Mouse (Mus musculus): ENCODE results near the gene Yipf1.

Gene Yipf1

DNA sequence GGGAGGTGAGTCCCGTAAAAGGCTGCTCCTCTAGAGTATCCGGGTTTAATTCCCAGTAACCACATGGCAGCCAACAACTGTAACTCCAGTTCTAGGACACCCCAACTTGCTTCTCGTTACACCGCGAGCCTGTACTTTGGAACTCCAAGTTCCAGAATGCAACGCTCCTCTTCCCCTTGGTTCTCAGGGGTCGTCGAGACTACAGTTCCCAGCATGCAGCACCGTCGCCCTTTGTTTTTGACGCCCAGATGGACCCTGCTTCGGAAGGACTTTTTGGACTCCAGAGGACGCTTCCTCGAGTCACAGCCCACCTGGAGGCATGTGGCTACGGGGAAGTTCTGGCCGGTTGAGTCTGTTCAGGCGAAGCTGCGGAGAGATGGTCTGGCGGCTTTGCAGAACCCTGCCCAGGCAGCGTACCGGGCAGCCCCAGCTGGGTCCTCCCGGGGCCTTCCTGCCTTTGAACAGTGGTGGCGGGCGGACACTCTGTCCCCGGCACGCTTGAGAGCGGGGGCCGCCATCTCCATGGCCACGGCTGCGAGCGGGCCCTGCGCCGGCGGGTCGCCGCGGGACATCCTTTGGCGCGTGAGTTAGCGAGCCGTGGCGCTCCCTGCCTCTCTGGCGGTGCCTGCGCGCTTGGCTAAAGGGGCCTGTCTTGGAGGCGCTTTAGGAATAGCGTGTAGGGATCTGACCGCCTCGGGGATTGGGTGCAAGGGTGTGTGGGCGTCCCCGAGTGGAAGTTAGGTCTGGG is 53.6 kb downstream of the Yipf1 start, which contains the start of gene Ndc1:
Gene Ndc1 (plus strand): TSS at position 218 of the 748 bp plus-strand sequence.
- DNase-seq (ENCODE audit: low read depth, low spot score), result peak; percentile 77

- DNase-seq (ENCODE audit: low read depth, low spot score), result no peak
These were observed 58.1 kb downstream of the Yipf1 start for GRCm38 (mm10) chr4:107372304-107372703.

DNA sequence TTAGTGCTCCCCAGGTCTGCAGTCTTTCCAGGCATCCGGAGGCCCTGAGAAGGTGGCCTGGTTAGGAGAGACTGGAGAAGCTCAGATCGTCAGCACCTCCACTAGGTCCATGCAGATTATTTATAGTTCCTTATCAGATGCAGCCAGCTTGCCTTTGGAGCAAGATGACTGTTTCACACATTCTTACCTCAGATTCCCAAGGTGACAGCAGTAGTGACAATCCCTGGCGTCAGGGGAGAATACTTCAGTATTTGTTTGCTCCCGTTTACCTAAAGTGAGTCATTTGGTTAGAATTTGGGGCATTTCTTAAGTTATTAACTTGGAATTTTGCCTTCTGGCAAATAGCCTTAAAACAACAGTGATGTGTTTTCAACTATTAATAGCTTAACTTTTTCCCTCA is 60.5 kb downstream of the Yipf1 start:
- DNase-seq (ENCODE audit: low read depth, low spot score), result no peak

DNA sequence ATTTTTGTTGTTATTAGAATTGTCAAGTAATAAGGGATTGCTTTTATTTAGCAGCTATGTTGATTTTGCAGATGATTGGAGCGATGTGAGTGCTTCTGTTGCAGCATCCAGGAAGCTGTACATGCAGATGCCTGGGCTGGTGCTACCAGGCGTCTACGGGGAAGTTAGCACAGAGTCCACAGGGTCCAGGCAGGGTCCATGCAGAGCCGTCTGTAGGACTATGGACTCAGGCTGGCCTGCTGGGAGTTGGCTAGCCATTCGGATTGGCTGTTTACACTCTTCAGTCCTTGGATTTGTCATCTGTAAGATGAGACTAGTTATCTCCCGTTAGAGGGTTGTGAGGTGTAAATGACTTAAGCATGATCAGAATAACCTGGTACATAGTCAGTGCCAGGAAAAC is 64.8 kb downstream of the Yipf1 start:
- no peak for DNase-seq (ENCODE audit: low read depth, low spot score)

DNA sequence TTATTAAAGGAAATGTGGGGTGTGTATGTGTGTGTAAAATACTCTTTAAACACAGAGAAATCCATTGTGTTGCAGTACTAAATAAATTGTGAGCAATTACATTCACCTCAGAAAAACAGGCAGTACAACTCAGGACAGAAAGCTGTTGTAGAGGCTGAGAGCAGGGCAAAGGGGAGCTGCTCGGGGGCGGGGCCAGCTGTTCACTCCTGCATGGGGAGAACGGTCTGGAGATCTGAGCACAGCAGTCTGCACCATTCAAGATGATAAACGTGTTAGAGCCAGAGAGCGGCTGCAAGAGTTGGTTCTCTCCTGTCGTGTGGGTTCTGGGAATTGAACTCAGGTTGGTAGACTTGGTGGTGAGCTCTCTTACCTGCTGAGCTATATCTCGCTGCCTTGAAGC is 66.7 kb downstream of the Yipf1 start:
- DNase-seq (ENCODE audit: low read depth, low spot score), result no peak

- no peak for DNase-seq (ENCODE audit: low read depth, low spot score)
These were observed 72.9 kb downstream of the Yipf1 start for GRCm38 (mm10) chr4:107387038-107387437.

- no peak for DNase-seq (ENCODE audit: low read depth, low spot score)
These were observed 73.3 kb downstream of the Yipf1 start for GRCm38 (mm10) chr4:107387465-107387864.

DNA sequence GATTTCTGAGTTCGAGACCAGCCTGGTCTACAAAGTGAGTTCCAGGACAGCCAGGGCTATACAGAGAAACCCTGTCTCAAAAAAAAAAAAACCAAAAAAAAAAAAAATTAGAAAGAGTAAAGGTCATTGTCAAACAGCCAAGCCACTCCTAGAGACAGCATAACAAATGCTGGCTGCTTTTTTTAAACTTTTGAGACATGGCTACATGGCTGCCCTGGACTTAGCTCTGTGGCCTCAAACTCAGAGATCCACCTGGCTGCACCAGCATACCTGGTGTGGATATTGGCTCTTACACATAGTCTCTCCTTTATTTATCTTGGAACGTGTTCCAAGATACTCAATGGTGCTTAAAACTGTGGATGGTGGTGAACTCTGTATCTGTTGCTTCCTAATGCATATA is 74.1 kb downstream of the Yipf1 start:
- no peak for DNase-seq (ENCODE audit: low read depth, low spot score)

GRCm38 (mm10) chr4:107389345-107389744 is 75.2 kb downstream of the Yipf1 start:
- DNase-seq (ENCODE audit: low read depth, low spot score), result no peak

DNA sequence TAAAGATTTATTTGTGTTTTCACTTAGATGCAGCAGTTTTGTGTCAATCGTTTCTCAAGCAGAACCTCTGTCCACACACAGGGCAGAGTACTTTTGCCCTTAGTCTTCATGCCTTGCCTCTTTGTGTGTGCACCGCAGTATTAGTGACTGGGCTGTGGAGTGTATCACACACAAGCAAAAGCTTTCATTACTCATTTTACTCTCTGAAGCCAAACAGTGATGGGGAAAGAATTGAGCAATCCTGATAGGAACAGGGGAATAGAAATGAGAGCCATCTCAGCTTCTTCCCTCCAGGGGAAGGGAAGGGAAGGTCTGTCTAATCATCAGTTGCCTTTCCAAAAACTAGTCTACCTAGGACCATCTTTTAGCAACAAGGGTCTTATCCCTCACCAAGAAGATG is 79.6 kb downstream of the Yipf1 start:
- DNase-seq (ENCODE audit: low read depth, low spot score), result no peak
